Mouse (Mus musculus) heart, adult 18-20 months (tissue): ENCODE data around the gene Lysmd2. TPM values are rescaled to one million over a fixed set of nuclear protein-coding genes. Genes with fewer than 3 reads are reported as not detected.
A peak's percentile ranks its signal among the peaks of the same experiment; 100 is the strongest.
"Not testable (repeated sequence)": the region's sequence is repeated elsewhere in the genome, so short reads cannot be mapped to it uniquely, and the experiment has no call there.

Experiments used
- DNase-seq, 2 experiments: peaks; one replicate each; pipeline ENCODE4 v3.0.0; 2021 to 2022; ENCODE audit warnings: mixed read lengths in 1 of 2
- long read RNA-seq, 2 experiments: library from polyadenylated mRNA; stranded (forward); transcript quantifications; one replicate each; pipeline ENCODE4 v2.0.0; 2021
- total RNA-seq, 2 experiments: library from RNA; stranded (reverse); gene quantifications; 2 replicates each; pipeline ENCODE4 v1.2.3; 2021

Gene Lysmd2
- 10 to 100 TPM in 1 of 2 experiments, 1 to 10 TPM in 1; 9.9 to 11.9 TPM for total RNA-seq
- long read RNA-seq, experiment 1, transcript Lysmd2-201 (3 exons, 1,189 nt), result major isoform, 10 of 11 reads
- long read RNA-seq, experiment 1, partial matches to known transcripts, result 0 of 11 reads
- long read RNA-seq, experiment 1, other reads (novel, unspliced or antisense), result 1 of 11 reads
- long read RNA-seq, experiment 2, transcript Lysmd2-201 (3 exons, 1,189 nt), result major isoform, 10 of 11 reads
- long read RNA-seq, experiment 2, partial matches to known transcripts, result 0 of 11 reads
- long read RNA-seq, experiment 2, other reads (novel, unspliced or antisense), result 1 of 11 reads

DNA sequence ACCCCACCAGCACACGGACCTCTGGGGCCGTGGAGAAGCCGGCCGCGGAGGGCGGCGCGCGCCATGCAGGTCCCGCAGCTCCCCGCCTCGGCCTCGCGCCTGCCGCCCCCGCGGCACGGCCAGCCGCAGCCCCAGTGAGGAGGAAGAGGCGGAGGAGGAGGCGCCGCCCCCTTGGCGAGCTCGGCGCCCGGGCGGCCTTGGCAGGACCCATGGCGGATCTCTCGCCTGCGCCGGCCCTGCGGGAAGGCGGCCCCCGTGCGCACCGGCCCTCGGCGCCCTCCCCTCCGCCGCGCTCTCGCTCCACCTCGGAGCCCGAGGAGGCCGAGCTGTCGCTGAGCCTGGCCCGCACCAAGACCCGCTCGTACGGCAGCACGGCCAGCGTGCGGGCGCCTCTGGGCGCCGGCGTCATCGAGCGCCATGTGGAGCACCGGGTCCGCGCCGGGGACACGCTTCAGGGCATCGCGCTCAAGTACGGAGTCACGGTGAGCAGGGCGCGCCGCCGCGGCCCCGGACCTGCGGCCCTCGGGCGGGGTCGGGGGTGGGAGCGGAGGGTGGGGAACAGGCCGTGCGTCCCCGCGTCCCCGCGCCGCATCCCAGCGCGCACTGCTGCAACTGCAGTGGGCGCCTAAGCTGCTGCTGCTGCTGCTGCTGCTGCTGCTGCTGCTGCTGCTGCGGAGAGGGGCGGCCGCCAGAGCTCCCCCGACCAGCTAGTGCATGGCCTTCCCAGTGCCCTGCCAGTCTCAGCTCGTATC lies at the start of gene Lysmd2:
Gene Lysmd2, plus strand, starts transcription at position 186 of the 752 bp plus-strand sequence.
- DNase-seq, result peak; percentile 81 to 89

GRCm38 (mm10) chr9:75579321-75579720 lies 46.2 kb upstream of the Lysmd2 start:
- DNase-seq, result peak; percentile 63 to 69

GRCm38 (mm10) chr9:75581694-75582350 lies 43.7 kb upstream of the Lysmd2 start:
- peak; percentile 53 to 58 for DNase-seq

GRCm38 (mm10) chr9:75589850-75590790 lies 35.4 kb upstream of the Lysmd2 start:
- DNase-seq, result no peak

GRCm38 (mm10) chr9:75593481-75593880 lies 32.1 kb upstream of the Lysmd2 start:
- no peak for DNase-seq

GRCm38 (mm10) chr9:75597036-75597435 lies 28.5 kb upstream of the Lysmd2 start:
- no peak for DNase-seq

- no peak for DNase-seq
Observed at GRCm38 (mm10) chr9:75597596-75597995, 27.9 kb upstream of the Lysmd2 start.

DNA sequence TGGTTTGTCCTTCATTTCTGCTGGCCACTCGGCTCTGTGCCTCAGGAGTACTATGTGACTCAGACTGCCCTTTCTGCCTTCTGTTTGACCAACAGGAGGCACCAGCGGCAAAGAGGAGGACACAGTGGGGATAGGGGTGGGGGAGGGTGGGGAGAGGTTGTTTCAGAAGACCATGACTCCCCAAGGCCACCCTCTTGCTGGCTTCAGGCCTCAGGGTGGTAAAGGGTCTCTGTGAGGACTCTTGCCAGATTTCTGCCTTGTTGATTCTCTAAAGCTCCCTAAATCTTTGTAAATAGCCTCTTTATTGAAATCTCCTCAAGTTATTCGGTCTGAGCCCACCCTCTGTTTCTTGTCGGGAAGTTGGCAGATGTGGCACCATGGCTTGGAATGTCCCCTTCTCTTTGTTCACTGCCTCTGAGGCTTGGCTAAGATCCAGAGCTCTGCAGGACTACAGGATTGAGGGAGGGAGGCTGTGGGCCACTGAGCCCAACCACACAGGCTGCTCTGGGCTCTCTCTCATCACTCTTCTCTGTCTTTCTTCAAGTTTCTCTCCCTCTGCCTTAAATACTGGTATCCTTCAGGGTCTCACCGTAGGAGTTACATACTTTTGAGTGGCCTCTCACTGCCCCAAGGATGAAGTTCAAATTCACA lies 26.2 kb upstream of the Lysmd2 start:
- no peak for DNase-seq

DNA sequence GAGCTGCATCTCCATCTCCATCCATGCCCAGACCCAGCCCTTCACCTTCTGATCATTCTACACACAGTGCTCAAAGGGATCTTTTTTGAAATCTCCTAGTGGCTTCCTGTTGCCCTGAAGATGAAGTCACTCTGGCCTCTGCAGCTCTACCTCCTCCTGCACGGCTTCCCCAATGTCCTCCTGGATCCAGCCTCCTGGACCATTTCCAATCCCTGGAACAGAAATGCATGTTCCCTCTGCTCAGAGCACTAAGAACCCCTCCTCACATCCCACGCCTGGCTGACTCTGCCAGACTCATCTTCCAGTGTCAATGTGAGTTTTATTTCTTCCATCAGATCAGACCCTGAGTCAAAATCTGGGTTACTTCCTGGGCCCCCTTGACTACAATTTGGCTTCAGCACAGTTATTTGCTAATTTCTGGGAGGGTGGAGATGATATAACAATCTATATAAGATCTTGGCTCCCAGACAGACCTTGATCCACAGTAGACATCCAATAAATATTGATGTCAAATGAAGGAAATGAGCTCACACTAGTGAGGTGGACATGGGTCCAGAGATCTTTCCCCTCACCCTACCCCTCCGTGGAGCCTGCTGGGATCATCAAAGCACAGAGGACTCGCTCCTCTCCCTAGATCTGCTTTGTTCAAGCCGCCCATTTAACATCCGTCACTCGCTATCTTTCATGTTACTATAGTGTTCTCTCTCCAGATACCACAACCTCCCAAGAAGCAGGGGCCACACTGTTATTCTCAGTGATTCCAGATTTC lies 25.2 kb upstream of the Lysmd2 start:
- peak in 1 of 2 experiments; percentile 34 for DNase-seq

- DNase-seq, result no peak
Observed at GRCm38 (mm10) chr9:75601510-75601909, 24.0 kb upstream of the Lysmd2 start.

DNA sequence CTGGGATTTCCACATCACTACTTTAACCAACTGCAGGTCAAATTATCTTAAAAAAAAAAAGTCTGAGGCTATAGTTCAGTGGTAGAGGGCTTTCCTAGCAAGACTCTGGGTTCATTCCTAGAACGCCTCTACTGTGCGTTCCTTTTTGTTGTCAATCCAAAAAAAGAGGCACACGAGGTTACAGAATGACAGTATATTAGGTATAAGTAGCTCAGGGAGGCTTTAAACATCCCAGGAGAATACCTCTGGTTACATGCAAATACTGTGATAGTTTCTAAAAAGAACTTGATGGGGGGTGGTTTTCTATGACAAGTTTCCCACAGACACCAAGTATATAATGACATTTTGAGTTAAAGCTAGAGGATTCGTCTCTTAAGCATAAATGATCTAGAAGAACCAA lies 18.0 kb upstream of the Lysmd2 start:
- DNase-seq, result no peak

- DNase-seq, result no peak
Observed at GRCm38 (mm10) chr9:75609505-75609904, 16.0 kb upstream of the Lysmd2 start.

DNA sequence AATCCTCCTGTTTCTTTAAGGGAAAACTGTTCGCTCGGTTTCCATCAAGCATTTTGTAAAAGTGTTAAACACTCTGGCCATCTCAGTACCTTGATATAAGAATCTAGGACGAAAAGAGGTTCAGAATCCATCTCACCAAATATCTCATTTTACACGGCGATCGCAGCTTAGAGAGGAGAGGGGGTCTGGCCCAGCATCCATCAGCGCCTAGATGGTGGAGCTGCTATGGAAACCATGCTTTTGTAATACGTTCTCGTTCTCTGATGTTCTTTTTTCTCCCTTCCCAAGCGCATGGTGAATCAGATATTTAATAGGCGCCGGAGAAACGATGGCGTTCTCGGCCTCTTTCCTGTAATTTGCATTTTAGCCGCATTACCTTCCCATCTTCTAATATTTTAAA lies 15.6 kb upstream of the Lysmd2 start:
- no peak for DNase-seq

GRCm38 (mm10) chr9:75610571-75611493 lies 14.7 kb upstream of the Lysmd2 start, which contains the start of gene Tmod2:
Gene Tmod2 (minus strand): TSS chr9:75611325.
- peak; percentile 47 to 56 for DNase-seq

GRCm38 (mm10) chr9:75616560-75616959 lies 9.0 kb upstream of the Lysmd2 start:
- DNase-seq, result no peak

- DNase-seq, result no peak
Observed at GRCm38 (mm10) chr9:75618836-75619400, 6.6 kb upstream of the Lysmd2 start.

GRCm38 (mm10) chr9:75619761-75620160 lies 5.8 kb upstream of the Lysmd2 start:
- DNase-seq, result not testable (repeated sequence)

DNA sequence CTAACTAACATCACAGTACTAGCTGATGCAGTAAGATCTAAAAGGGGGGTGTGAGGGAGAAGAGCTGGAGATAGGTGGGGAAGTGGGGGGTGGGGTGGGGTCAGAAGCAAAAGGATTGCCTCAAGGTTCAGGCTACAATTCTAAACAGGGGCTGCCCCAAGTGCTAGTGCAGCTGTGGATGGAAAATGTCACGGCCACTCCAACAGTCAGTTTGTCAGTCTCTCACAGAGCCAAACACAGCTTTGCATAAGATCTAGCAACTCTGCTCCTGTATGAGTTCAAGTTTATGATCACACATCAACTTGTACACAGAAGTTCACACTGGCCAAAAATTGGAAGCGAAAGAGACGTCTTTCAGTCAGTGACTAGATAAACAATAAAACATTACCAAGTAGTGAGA lies 4.1 kb upstream of the Lysmd2 start:
- DNase-seq, result no peak

DNA sequence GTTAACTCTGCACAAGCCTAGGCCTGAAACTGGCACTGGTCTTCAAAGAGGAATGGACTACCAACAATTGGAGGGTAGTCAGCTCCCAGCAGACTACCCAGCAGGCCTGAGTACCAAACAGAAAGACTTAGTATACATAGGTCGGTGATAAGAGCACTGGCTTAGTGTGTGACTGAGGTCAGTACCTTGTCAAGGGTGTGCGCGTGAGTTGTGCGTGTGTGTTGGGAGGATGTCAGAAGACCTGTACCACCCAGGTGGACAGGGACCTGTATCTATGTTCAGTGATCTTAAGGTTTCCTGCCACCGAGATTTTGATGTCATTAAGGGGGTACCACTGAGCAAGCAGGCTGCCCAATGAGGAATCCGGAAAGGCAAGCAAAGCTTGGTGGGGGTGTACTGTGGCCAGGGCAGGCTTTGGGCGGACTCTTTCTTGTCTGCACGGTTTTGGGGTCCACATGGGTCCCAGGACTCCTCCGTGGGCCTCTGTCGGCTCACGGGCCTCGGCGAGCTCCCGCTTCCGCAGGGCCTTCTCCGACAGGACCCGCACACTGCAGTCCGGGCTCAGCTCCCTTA lies 472 bp upstream of the Lysmd2 start:
- DNase-seq, result no peak
